Mouse (Mus musculus): ENCODE data around the gene Katnal1. TPM values are rescaled to one million over a fixed set of nuclear protein-coding genes. Genes with fewer than 3 reads are reported as not detected.

Katnal1 gene
- polyA plus RNA-seq, 1 experiment from 2014 or later, result 12.9 TPM

- no peak for ATAC-seq (ENCODE audit: insufficient number of reproducible peaks, low FRiP score, low TSS enrichment, low read depth)
- H3K27me3 ChIP-seq, result no peaks in the 10 kb centered on the region
- H3K9me3 ChIP-seq, result no peaks in the 10 kb centered on the region
- H3K4me2 ChIP-seq, result no peak overlapping the region
- no peak overlapping the region for H3K27ac ChIP-seq
- H3K4me1 ChIP-seq, result 0 out of 2 replicates have a peak, but pooled peaks cover 5% of the 10 kb centered on the region
- 84% methylated on average over 10 of the region's 10 CpGs for WGBS
- H3K4me3 ChIP-seq, result no peak overlapping the region
- peaks cover 35% of the 10 kb centered on the region for H3K36me3 ChIP-seq
- no peak overlapping the region for H3K9ac ChIP-seq
Observed at GRCm38 (mm10) chr5:148896515-148896914, 32.6 kb downstream of the Katnal1 start.

GRCm38 (mm10) chr5:148895833-148896232 lies 33.3 kb downstream of the Katnal1 start:
- H3K9me3 ChIP-seq, result no peaks in the 10 kb centered on the region
- H3K36me3 ChIP-seq, result peaks cover 35% of the 10 kb centered on the region
- H3K27me3 ChIP-seq, result no peaks in the 10 kb centered on the region
- H3K4me2 ChIP-seq, result no peak overlapping the region
- 62% methylated on average over 7 of the region's 7 CpGs for WGBS
- no peak overlapping the region for H3K4me3 ChIP-seq
- 0 out of 2 replicates have a peak, but pooled peaks cover 5% of the 10 kb centered on the region for H3K4me1 ChIP-seq
- no peak overlapping the region for H3K27ac ChIP-seq
- no peak overlapping the region for H3K9ac ChIP-seq
- ATAC-seq (ENCODE audit: insufficient number of reproducible peaks, low FRiP score, low TSS enrichment, low read depth), result no peak

- no peak overlapping the region for H3K27ac ChIP-seq
- H3K9ac ChIP-seq, result no peak overlapping the region
- WGBS, result 41% methylated on average over 5 of the region's 5 CpGs
- H3K36me3 ChIP-seq, result peaks cover 41% of the 10 kb centered on the region
- H3K4me2 ChIP-seq, result no peak overlapping the region
- no peaks in the 10 kb centered on the region for H3K9me3 ChIP-seq
- no peaks in the 10 kb centered on the region for H3K27me3 ChIP-seq
- H3K4me1 ChIP-seq, result 0 out of 2 replicates have a peak, but pooled peaks cover 5% of the 10 kb centered on the region
- ATAC-seq (ENCODE audit: insufficient number of reproducible peaks, low FRiP score, low TSS enrichment, low read depth), result no peak
- no peak overlapping the region for H3K4me3 ChIP-seq
Observed at GRCm38 (mm10) chr5:148895034-148895433, 34.1 kb downstream of the Katnal1 start.

- H3K4me2 ChIP-seq, result no peak overlapping the region
- WGBS, result 95% methylated on average over 4 of the region's 4 CpGs
- H3K9me3 ChIP-seq, result no peaks in the 10 kb centered on the region
- ATAC-seq (ENCODE audit: insufficient number of reproducible peaks, low FRiP score, low TSS enrichment, low read depth), result no peak
- no peak overlapping the region for H3K4me3 ChIP-seq
- no peak overlapping the region for H3K9ac ChIP-seq
- no peaks in the 10 kb centered on the region for H3K27me3 ChIP-seq
- no peak overlapping the region for H3K27ac ChIP-seq
- H3K36me3 ChIP-seq, result peaks cover 57% of the 10 kb centered on the region
- H3K4me1 ChIP-seq, result 0 out of 2 replicates have a peak, but pooled peaks cover 5% of the 10 kb centered on the region
Observed at GRCm38 (mm10) chr5:148890237-148890636, 38.9 kb downstream of the Katnal1 start.

GRCm38 (mm10) chr5:148888032-148888431 lies 41.1 kb downstream of the Katnal1 start:
- Histone ChIP-seq H3K9ac (no peak overlapping the region), H3K4me1 (no peaks in the 10 kb centered on the region), H3K4me2 (no peak overlapping the region), H3K36me3 (peaks cover 59% of the 10 kb centered on the region), H3K9me3 (no peaks in the 10 kb centered on the region), H3K27me3 (no peaks in the 10 kb centered on the region), H3K4me3 (no peak overlapping the region), H3K27ac (no peak overlapping the region)
- ATAC-seq (ENCODE audit: insufficient number of reproducible peaks, low FRiP score, low TSS enrichment, low read depth), result no peak
- 89% methylated on average over 6 of the region's 6 CpGs for WGBS

- peak; percentile 67; the same call in 1 of the 2 replicates for ATAC-seq (ENCODE audit: insufficient number of reproducible peaks, low FRiP score, low TSS enrichment, low read depth)
- H3K4me1 ChIP-seq, result no peaks in the 10 kb centered on the region
- peaks cover 48% of the 10 kb centered on the region for H3K36me3 ChIP-seq
- no peaks in the 10 kb centered on the region for H3K9me3 ChIP-seq
- H3K4me3 ChIP-seq, result no peak overlapping the region
- WGBS, result 41% methylated on average over 22 of the region's 22 CpGs
- no peak overlapping the region for H3K4me2 ChIP-seq
- no peak overlapping the region for H3K9ac ChIP-seq
- H3K27ac ChIP-seq, result no peak overlapping the region
- no peaks in the 10 kb centered on the region for H3K27me3 ChIP-seq
Observed at GRCm38 (mm10) chr5:148885821-148886609, 43.1 kb downstream of the Katnal1 start.

- Histone ChIP-seq H3K9ac (no peak overlapping the region), H3K4me2 (no peak overlapping the region), H3K9me3 (no peaks in the 10 kb centered on the region), H3K36me3 (peaks cover 44% of the 10 kb centered on the region), H3K27ac (no peak overlapping the region), H3K4me3 (no peak overlapping the region), H3K4me1 (no peaks in the 10 kb centered on the region), H3K27me3 (no peaks in the 10 kb centered on the region)
- WGBS, result 76% methylated on average over 8 of the region's 8 CpGs
- ATAC-seq (ENCODE audit: insufficient number of reproducible peaks, low FRiP score, low TSS enrichment, low read depth), result no peak
Observed at GRCm38 (mm10) chr5:148883671-148884070, 45.4 kb downstream of the Katnal1 start.

- H3K27me3 ChIP-seq, result no peaks in the 10 kb centered on the region
- WGBS, result 75% methylated on average over 6 of the region's 6 CpGs
- H3K4me2 ChIP-seq, result no peak overlapping the region
- H3K36me3 ChIP-seq, result peaks cover 64% of the 10 kb centered on the region
- ATAC-seq (ENCODE audit: insufficient number of reproducible peaks, low FRiP score, low TSS enrichment, low read depth), result no peak
- no peaks in the 10 kb centered on the region for H3K9me3 ChIP-seq
- no peaks in the 10 kb centered on the region for H3K4me1 ChIP-seq
- H3K9ac ChIP-seq, result no peak overlapping the region
- no peak overlapping the region for H3K4me3 ChIP-seq
- no peak overlapping the region for H3K27ac ChIP-seq
Observed at GRCm38 (mm10) chr5:148879218-148879617, 49.9 kb downstream of the Katnal1 start.

GRCm38 (mm10) chr5:148873116-148873515 lies 56.0 kb downstream of the Katnal1 start:
- no peaks in the 10 kb centered on the region for H3K9me3 ChIP-seq
- no peak overlapping the region for H3K27ac ChIP-seq
- no peak overlapping the region for H3K9ac ChIP-seq
- H3K36me3 ChIP-seq, result peaks cover 42% of the 10 kb centered on the region
- ATAC-seq (ENCODE audit: insufficient number of reproducible peaks, low FRiP score, low TSS enrichment, low read depth), result no peak
- WGBS, result 87% methylated on average over 8 of the region's 8 CpGs
- no peaks in the 10 kb centered on the region for H3K27me3 ChIP-seq
- H3K4me2 ChIP-seq, result no peak overlapping the region
- H3K4me1 ChIP-seq, result no peaks in the 10 kb centered on the region
- no peak overlapping the region for H3K4me3 ChIP-seq

- no peak overlapping the region for H3K4me2 ChIP-seq
- no peaks in the 10 kb centered on the region for H3K9me3 ChIP-seq
- H3K36me3 ChIP-seq, result peaks cover 14% of the 10 kb centered on the region
- no peak overlapping the region for H3K9ac ChIP-seq
- no peak for ATAC-seq (ENCODE audit: insufficient number of reproducible peaks, low FRiP score, low TSS enrichment, low read depth)
- H3K27ac ChIP-seq, result no peak overlapping the region
- H3K4me1 ChIP-seq, result peaks cover 4% of the 10 kb centered on the region; the same call in 1 of the 2 replicates
- no peaks in the 10 kb centered on the region for H3K27me3 ChIP-seq
- no peak overlapping the region for H3K4me3 ChIP-seq
- 25% methylated on average over 3 of the region's 3 CpGs for whole genome bisulfite sequencing
Observed at GRCm38 (mm10) chr5:148869583-148869982, 59.5 kb downstream of the Katnal1 start.

- H3K9me3 ChIP-seq, result no peaks in the 10 kb centered on the region
- H3K4me1 ChIP-seq, result peaks cover 4% of the 10 kb centered on the region; the same call in 1 of the 2 replicates
- H3K36me3 ChIP-seq, result 0 out of 2 replicates have a peak, but pooled peaks cover 5% of the 10 kb centered on the region
- 71% methylated on average over 6 of the region's 6 CpGs for WGBS
- no peak overlapping the region for H3K4me2 ChIP-seq
- H3K4me3 ChIP-seq, result no peak overlapping the region
- no peak overlapping the region for H3K9ac ChIP-seq
- no peaks in the 10 kb centered on the region for H3K27me3 ChIP-seq
- no peak overlapping the region for H3K27ac ChIP-seq
- ATAC-seq (ENCODE audit: insufficient number of reproducible peaks, low FRiP score, low TSS enrichment, low read depth), result no peak
Observed at GRCm38 (mm10) chr5:148867766-148868165, 61.4 kb downstream of the Katnal1 start.

- 0 out of 2 replicates have a peak, but pooled peaks cover 1% of the 10 kb centered on the region for H3K36me3 ChIP-seq
- H3K9ac ChIP-seq, result no peak overlapping the region
- ATAC-seq (ENCODE audit: insufficient number of reproducible peaks, low FRiP score, low TSS enrichment, low read depth), result no peak
- 84% methylated on average over 7 of the region's 7 CpGs for WGBS
- H3K4me3 ChIP-seq, result no peak overlapping the region
- H3K4me1 ChIP-seq, result peaks cover 4% of the 10 kb centered on the region; the same call in 1 of the 2 replicates
- no peaks in the 10 kb centered on the region for H3K9me3 ChIP-seq
- no peaks in the 10 kb centered on the region for H3K27me3 ChIP-seq
- H3K4me2 ChIP-seq, result no peak overlapping the region
- no peak overlapping the region for H3K27ac ChIP-seq
Observed at GRCm38 (mm10) chr5:148867171-148867570, 61.9 kb downstream of the Katnal1 start.

Measured in limb, embryonic 15.5 days (tissue).